ENCODE assay signal across 8 mouse cellular contexts in the genomic region with DNA sequence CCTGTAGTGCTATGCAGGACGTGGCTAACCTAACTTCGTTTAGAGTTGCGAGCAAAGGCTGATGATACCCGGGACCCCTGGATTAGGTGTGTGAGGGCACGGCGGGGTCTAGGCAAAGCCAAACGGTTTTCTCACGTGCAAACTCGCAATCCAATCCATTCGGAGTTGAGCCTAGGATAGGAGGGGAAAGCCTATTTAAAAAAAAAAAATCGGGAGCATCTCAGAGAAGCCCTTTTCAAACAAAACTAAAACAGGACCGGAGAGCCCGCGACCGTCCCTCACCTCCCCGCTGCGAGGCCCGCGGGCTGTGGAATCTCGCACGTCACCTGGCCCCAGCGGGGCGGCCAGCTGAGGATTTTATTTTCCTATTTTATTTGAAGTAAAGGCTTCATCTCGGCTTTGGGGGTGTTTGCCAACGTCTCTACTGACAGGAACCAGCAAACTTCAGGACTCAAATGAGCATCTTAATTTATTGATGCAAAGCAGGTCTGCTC. TPM values are rescaled to one million over a fixed set of nuclear protein-coding genes. Genes with fewer than 3 reads are reported as not detected.
A peak's percentile ranks its signal among the peaks of the same experiment; 100 is the strongest.
DNase-seq lines count a peak whose midpoint lies in the region; ATAC-seq and TF ChIP-seq lines count a peak whose summit lies in the region.

No protein-coding gene starts in this region.

- H3K4me1 ChIP-seq in brown adipose tissue, adult 24 weeks (ENCODE audit: control insufficient read depth, insufficient read depth, insufficient read length, low read length) = no peaks in the 10 kb centered on the region
- H3K4me1 ChIP-seq in heart, embryonic 16.5 days (ENCODE audit: control insufficient read depth, insufficient read depth, low read length) = peaks cover 6% of the 10 kb centered on the region; the same call in 1 of the 2 replicates
- H3K4me1 ChIP-seq in limb, embryonic 10.5 days = peaks cover 48% of the 10 kb centered on the region
- H3K4me1 ChIP-seq in neural tube, embryonic 14.5 days (ENCODE audit: control insufficient read depth, insufficient read depth, low read length) = peaks cover 4% of the 10 kb centered on the region; the same call in 1 of the 2 replicates

- WGBS in heart, embryonic 16.5 days = under 1% methylated on average over 25 of the region's 25 CpGs
- WGBS in limb, embryonic 10.5 days = under 1% methylated on average over 25 of the region's 25 CpGs
- WGBS in neural tube, embryonic 14.5 days = under 1% methylated on average over 25 of the region's 25 CpGs

- no peaks in the 10 kb centered on the region for H3K27me3 ChIP-seq in C2C12 (ENCODE audit: control insufficient read depth, insufficient read depth, insufficient read length)
- no peaks in the 10 kb centered on the region for H3K27me3 ChIP-seq in heart, embryonic 16.5 days (ENCODE audit: control insufficient read depth, insufficient read depth, low read length)
- peaks cover 37% of the 10 kb centered on the region for H3K27me3 ChIP-seq in limb, embryonic 10.5 days (ENCODE audit: low read depth, poor library complexity, severe bottlenecking)
- H3K27me3 ChIP-seq in neural tube, embryonic 14.5 days (ENCODE audit: control insufficient read depth, insufficient read depth, low read length) = no peaks in the 10 kb centered on the region

- H3K79me2 ChIP-seq in C2C12 (ENCODE audit: control insufficient read depth, insufficient read depth) = peaks cover 11% of the 10 kb centered on the region

- peaks cover under 1% of the 10 kb centered on the region for H3K79me3 ChIP-seq in C2C12 (ENCODE audit: low read depth)

- H3K9me3 ChIP-seq in heart, embryonic 16.5 days (replicated peaks; ENCODE audit: control insufficient read depth, low read length) = no peaks in the 10 kb centered on the region
- H3K9me3 ChIP-seq in limb, embryonic 10.5 days (replicated peaks) = no peaks in the 10 kb centered on the region
- no peaks in the 10 kb centered on the region for H3K9me3 ChIP-seq in neural tube, embryonic 14.5 days (ENCODE audit: control insufficient read depth, low read length)

- peak; percentile 94 for DNase-seq in heart, adult 11 months
- no peak for DNase-seq in heart, postnatal 25 days (ENCODE audit: low spot score)
- DNase-seq in limb, embryonic 10.5 days (ENCODE audit: low spot score) = peak; percentile 56
- DNase-seq in right cerebral cortex, postnatal 4 days = no peak

- no peaks in the 10 kb centered on the region for H3K36me3 ChIP-seq in C2C12 (ENCODE audit: control insufficient read depth, insufficient read depth)
- H3K36me3 ChIP-seq in heart, embryonic 16.5 days (ENCODE audit: control insufficient read depth, insufficient read depth) = no peaks in the 10 kb centered on the region
- H3K36me3 ChIP-seq in limb, embryonic 10.5 days = no peaks in the 10 kb centered on the region
- H3K36me3 ChIP-seq in neural tube, embryonic 14.5 days (ENCODE audit: control insufficient read depth, insufficient read depth, low read length) = no peaks in the 10 kb centered on the region

- peak overlapping the region; percentile 68 for H3K9ac ChIP-seq in heart, embryonic 16.5 days (ENCODE audit: low read length)
- H3K9ac ChIP-seq in neural tube, embryonic 14.5 days (replicated peaks; ENCODE audit: low read depth, low read length) = peak overlapping the region; percentile 67

- peak overlapping the region; percentile 92 for H3K4me2 ChIP-seq in heart, embryonic 16.5 days (ENCODE audit: low read depth, low read length)
- peak overlapping the region; percentile 82 for H3K4me2 ChIP-seq in neural tube, embryonic 14.5 days (ENCODE audit: low read depth, low read length)

- peak overlapping the region; percentile 99 for H3K27ac ChIP-seq in brown adipose tissue, adult 24 weeks (replicated peaks; ENCODE audit: low read depth, low read length)
- H3K27ac ChIP-seq in heart, embryonic 16.5 days (ENCODE audit: low read length) = peak overlapping the region; percentile 64
- peak overlapping the region; percentile 88 for H3K27ac ChIP-seq in limb, embryonic 10.5 days
- H3K27ac ChIP-seq in neural tube, embryonic 14.5 days (ENCODE audit: low read depth, low read length) = peak overlapping the region; percentile 40

- TF ChIP-seq CTCF in C2C12 (IDR thresholded peaks at IDR 0.05; ENCODE audit: control insufficient read depth, insufficient read depth, insufficient read length) = no peak

- peak overlapping the region; percentile 66 for H3ac ChIP-seq in C2C12 (ENCODE audit: control insufficient read depth, insufficient read length, low read depth)

- intact Hi-C loops in heart, postnatal 25 days (cut with DNase I) = loop anchor here (2.0 to 10.0 kb wide), 4 partner anchors 126 to 1326 kb away; no protein-coding TSS in a partner anchor

- peak overlapping the region; percentile 48 for H3K4me3 ChIP-seq in C2C12 (ENCODE audit: insufficient read depth, poor library complexity, severe bottlenecking)
- H3K4me3 ChIP-seq in brown adipose tissue, adult 24 weeks (ENCODE audit: insufficient read depth, low read depth, low read length) = peak overlapping the region; percentile 67
- peak overlapping the region; percentile 67 for H3K4me3 ChIP-seq in heart, embryonic 16.5 days (ENCODE audit: low read length)
- H3K4me3 ChIP-seq in limb, embryonic 10.5 days = peak overlapping the region; percentile 73
- H3K4me3 ChIP-seq in neural tube, embryonic 14.5 days (ENCODE audit: low read depth, low read length) = peak overlapping the region; percentile 59

- no peak for ATAC-seq in heart, embryonic 16.5 days (replicated peaks; ENCODE audit: extremely low read depth, insufficient read depth, low FRiP score)
- ATAC-seq in neural tube, embryonic 14.5 days (ENCODE audit: low read depth) = peak; percentile 12; the same call in 1 of the 2 replicates

TF ChIP-seq in C2C12, 6 proteins besides CTCF, POLR2A, EP300 and RAD21:
- TF ChIP-seq USF1 (IDR thresholded peaks at IDR 0.05; ENCODE audit: low read depth) (no peak), FOSL1 (IDR thresholded peaks at IDR 0.05; ENCODE audit: insufficient read depth, low read length, poor library complexity, severe bottlenecking) (no peak), MYOG (IDR thresholded peaks at IDR 0.05; ENCODE audit: control insufficient read depth, extremely low read depth, insufficient read length) (no peak), MYOD1 (IDR thresholded peaks at IDR 0.05; ENCODE audit: control insufficient read depth, insufficient read length, low read depth) (no peak), MAX (IDR thresholded peaks at IDR 0.05) (no peak), CEBPB (IDR thresholded peaks at IDR 0.05; ENCODE audit: low read depth) (no peak)

RNA-seq across cellular contexts. Expression of gene Zeb2, which starts 0.6 kb away (rescaled TPM):
- total RNA-seq in heart, postnatal 25 days (2021) = 10 to 100 TPM; 57.4 to 60.3 TPM
- 9.8 TPM for polyA plus RNA-seq in C2C12 (2012; fragmentation: generic; extraction: Trizol)
- polyA plus RNA-seq in brown adipose tissue, adult 24 weeks (2012; ENCODE audit: insufficient read depth, insufficient read length, missing spikeins) = 51.2 and 53.0 TPM in 2 replicates
- polyA plus RNA-seq in heart, embryonic 16.5 days (2015; fragmentation: Nextera tagmentation; extraction: Ambion mirVana) = 19.9 and 25.2 TPM in 2 replicates
- 5.3 and 5.4 TPM in 2 replicates for polyA plus RNA-seq in limb, embryonic 10.5 days (2016; fragmentation: Nextera tagmentation; extraction: Ambion mirVana)
- 53.8 and 57.6 TPM in 2 replicates for polyA plus RNA-seq in neural tube, embryonic 14.5 days (2014; fragmentation: Nextera tagmentation; extraction: Ambion mirVana)

Comparison
In these comparisons a context has a peak if more than half of its experiments do, and no peak if none do; other contexts are left out.
1. DNase-seq: peak in heart, adult 11 months (single experiment) and limb, embryonic 10.5 days (single experiment); none in heart, postnatal 25 days (single experiment) and right cerebral cortex, postnatal 4 days (single experiment).
2. H3K27ac ChIP-seq: peak in every context shown above with its lines; median percentile 99 in brown adipose tissue, adult 24 weeks; 88 in limb, embryonic 10.5 days; 64 in heart, embryonic 16.5 days; 40 in neural tube, embryonic 14.5 days.
3. Peak in every context shown above with its lines, with median percentiles within 50 percentile points of each other: H3K4me3 ChIP-seq.